Mouse (Mus musculus) megakaryocyte, embryonic 14.5 days (primary cell): ENCODE data around the gene Srpx2.

Experiments used
- FLI1 ChIP-seq: IDR thresholded peaks from 2 replicates; pipeline ENCODE4 v1.6.1; 2012; ENCODE audit warnings: low read length, inconsistent platforms, mixed read lengths
- GATA1 ChIP-seq: IDR thresholded peaks from 3 replicates; pipeline ENCODE4 v1.6.1; 2012; ENCODE audit warnings: mixed read lengths, low read length, inconsistent platforms, borderline replicate concordance

DNA sequence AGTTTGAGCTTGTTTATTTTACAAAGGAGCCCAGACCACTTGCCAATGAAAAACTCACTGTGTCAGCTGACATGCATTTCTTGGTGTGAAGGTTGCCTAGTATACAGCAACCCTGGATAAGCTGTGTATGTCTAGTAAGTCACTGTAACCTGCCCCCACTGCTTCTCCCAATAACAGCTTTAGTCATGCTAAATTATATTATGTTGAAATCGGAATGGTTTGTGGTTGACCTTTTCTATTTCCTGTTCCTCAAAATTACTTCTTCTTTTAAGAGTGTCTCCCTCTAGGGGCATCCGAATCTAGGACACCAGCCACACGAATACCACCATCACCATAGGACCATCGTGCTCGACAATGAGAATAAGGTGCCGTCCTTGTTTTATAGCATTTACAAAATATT is 38.5 kb upstream of the Srpx2 start:
- TF ChIP-seq GATA1, result no peak
- no peak for TF ChIP-seq FLI1
